Mouse (Mus musculus): ENCODE measurements at regions not wholly inside any gene's neighbourhood (a gene's known extent, or its start where the extent isn't known, plus 50 kb on each side); places are given as distances from the start of the nearest gene placed in this dataset.

- TF ChIP-seq POLR2A (IDR thresholded peaks at IDR 0.05; ENCODE audit: low read depth, low read length) (no peak), CTCF (conservative IDR thresholded peaks at IDR 0.05; ENCODE audit: insufficient read depth, insufficient read length, low read depth, low read length) (no peak)
Observed at GRCm38 (mm10) chr15:41375906-41376305, 1241.7 kb downstream of the 9330182O14Rik start.
